Mouse (Mus musculus) MEL (cell line): Measurements from ENCODE around the gene Gabrg3. TPM values are rescaled to one million over a fixed set of nuclear protein-coding genes. Genes with fewer than 3 reads are reported as not detected.

Experiments used
- DNase-seq: peaks from one replicate; pipeline ENCODE4 v3.0.0; 2011; ENCODE audit warnings: low read depth, low spot score
- H3K27ac ChIP-seq: 2 replicates; pipeline ENCODE4 v1.5.1; 2012; ENCODE audit warnings: low read depth, mild to moderate bottlenecking, control low read depth, low read length, moderate library complexity; ENCODE audit not compliant: control insufficient read depth
- H3K27me3 ChIP-seq, 2 experiments: fragments of 150-350 bp in 1 of 2; sonication (generic) in 1 of 2; 2 replicates each; pipeline ENCODE4 v1.6.1; 2012; ENCODE audit warnings: low read length in 2 of 2, mild to moderate bottlenecking in 2 of 2, improper control_type of control experiment in 1 of 2, moderate library complexity in 1 of 2; ENCODE audit not compliant: insufficient read depth in 2 of 2, control insufficient read depth in 1 of 2
- H3K36me3 ChIP-seq, 2 experiments: 2 replicates each; pipeline ENCODE4 v1.6.1; 2012 to 2014; ENCODE audit warnings: low read length in 2 of 2, improper control_type of control experiment in 1 of 2, inconsistent platforms in 1 of 2, mild to moderate bottlenecking in 1 of 2; ENCODE audit not compliant: insufficient read depth in 2 of 2, control insufficient read depth in 1 of 2
- H3K4me1 ChIP-seq, 2 experiments: fragments of 150-350 bp in 1 of 2; sonication (generic) in 1 of 2; 2 replicates each; pipeline ENCODE4 v1.6.1; 2012; ENCODE audit warnings: low read length in 2 of 2, improper control_type of control experiment in 1 of 2, mild to moderate bottlenecking in 1 of 2; ENCODE audit not compliant: insufficient read depth in 2 of 2, control insufficient read depth in 1 of 2
- H3K4me3 ChIP-seq, 2 experiments: fragments of 150-350 bp in 1 of 2; sonication (generic) in 1 of 2; 2 replicates each; pipeline ENCODE4 v1.5.1; 2012; ENCODE audit warnings: low read depth in 2 of 2, low read length in 2 of 2, mild to moderate bottlenecking in 2 of 2, moderate library complexity in 2 of 2, control low read depth in 1 of 2, improper control_type of control experiment in 1 of 2; ENCODE audit not compliant: control insufficient read depth in 1 of 2, insufficient read depth in 1 of 2
- H3K79me2 ChIP-seq: 2 replicates; pipeline ENCODE4 v1.6.1; 2012; ENCODE audit warnings: mild to moderate bottlenecking, low read length, moderate library complexity; ENCODE audit not compliant: control insufficient read depth, poor library complexity, insufficient read depth
- H3K9ac ChIP-seq: 2 replicates; pipeline ENCODE4 v1.6.1; 2012; ENCODE audit warnings: low read depth, mild to moderate bottlenecking, control low read depth, low read length, moderate library complexity; ENCODE audit not compliant: control insufficient read depth, poor library complexity, severe bottlenecking
- H3K9me3 ChIP-seq: fragments of 150-350 bp; sonication (generic); replicated peaks from 2 replicates; pipeline ENCODE4 v1.6.1; 2012; ENCODE audit warnings: mild to moderate bottlenecking, low read length, improper control_type of control experiment, moderate library complexity; ENCODE audit not compliant: insufficient read depth
- ETS1 ChIP-seq: IDR thresholded peaks from 2 replicates; pipeline ENCODE4 v1.6.1; 2012; ENCODE audit warnings: low read depth, mild to moderate bottlenecking, inconsistent platforms, low read length, improper control_type of control experiment, moderate library complexity
- GABPA ChIP-seq: IDR thresholded peaks from 2 replicates; pipeline ENCODE4 v1.6.1; 2012; ENCODE audit warnings: low read depth, mild to moderate bottlenecking, inconsistent platforms, low read length, improper control_type of control experiment, moderate library complexity
- MEF2A ChIP-seq: IDR thresholded peaks from 2 replicates; pipeline ENCODE4 v1.6.1; 2014; ENCODE audit warnings: low read depth, mild to moderate bottlenecking, inconsistent platforms, low read length, improper control_type of control experiment; ENCODE audit not compliant: poor library complexity, insufficient replicate concordance, severe bottlenecking; ENCODE audit errors: extremely low read depth
- POLR2AphosphoS2 ChIP-seq: IDR thresholded peaks from 2 replicates; pipeline ENCODE4 v1.6.1; 2011; ENCODE audit warnings: low read length, improper control_type of control experiment
- RCOR1 ChIP-seq: IDR thresholded peaks from 2 replicates; pipeline ENCODE4 v1.6.1; 2012; ENCODE audit warnings: low read depth, mild to moderate bottlenecking, inconsistent platforms, low read length, improper control_type of control experiment
- SMC3 ChIP-seq: IDR thresholded peaks from 2 replicates; pipeline ENCODE4 v1.6.1; 2011; ENCODE audit warnings: low read depth, low read length, improper control_type of control experiment
- TBP ChIP-seq: IDR thresholded peaks from 2 replicates; pipeline ENCODE4 v1.8.0; 2011; ENCODE audit warnings: low read depth, low read length, improper control_type of control experiment
- ZMIZ1 ChIP-seq: IDR thresholded peaks from 2 replicates; pipeline ENCODE4 v1.6.1; 2012; ENCODE audit warnings: low read depth, mild to moderate bottlenecking, inconsistent platforms, low read length, improper control_type of control experiment, moderate library complexity
- ZNF384 ChIP-seq: IDR thresholded peaks from 2 replicates; pipeline ENCODE4 v1.6.1; 2012; ENCODE audit warnings: low read depth, mild to moderate bottlenecking, inconsistent platforms, low read length, improper control_type of control experiment
- polyA plus RNA-seq, 2 experiments: library from polyadenylated mRNA; stranded (reverse) in 1 of 2; unstranded in 1 of 2; fragments of >175 nt in 1 of 2; fragments of >200 nt in 1 of 2; gene quantifications; 2 replicates each; pipeline versions ENCODE4 v1.2.1 to v1.2.4; 2012; ENCODE audit warnings: low replicate concordance in 2 of 2, low read depth in 1 of 2; ENCODE audit not compliant: insufficient read length in 2 of 2, insufficient read depth in 1 of 2, missing spikeins in 1 of 2
- total RNA-seq: library from RNA; depleted of rRNA; stranded (reverse); fragments of 300-350 nt; gene quantifications from 2 replicates; pipeline ENCODE4 v1.2.3, GENCODE M21; 2012; rRNA removed

Gene Gabrg3
- total and polyA plus RNA-seq, 3 experiments = not detected

- no peak for DNase-seq
- TF ChIP-seq ZNF384 = no peak
- no peak for TF ChIP-seq RCOR1
- no peak for TF ChIP-seq ZMIZ1
- H3K79me2 ChIP-seq = no peaks in the 10 kb centered on the region
- no peak overlapping the region for H3K4me3 ChIP-seq
- no peak overlapping the region for H3K27ac ChIP-seq
- no peaks in the 10 kb centered on the region for H3K4me1 ChIP-seq
- H3K27me3 ChIP-seq = no peaks in the 10 kb centered on the region
- H3K9me3 ChIP-seq = no peaks in the 10 kb centered on the region
- no peaks in the 10 kb centered on the region for H3K36me3 ChIP-seq
- no peak overlapping the region for H3K9ac ChIP-seq
Measured at GRCm38 (mm10) chr7:56765612-56766445, 621.2 kb downstream of the Gabrg3 start.

- Histone ChIP-seq H3K36me3 (no peaks in the 10 kb centered on the region), H3K79me2 (no peaks in the 10 kb centered on the region), H3K9me3 (no peaks in the 10 kb centered on the region), H3K27ac (no peak overlapping the region), H3K9ac (no peak overlapping the region), H3K4me1 (no peaks in the 10 kb centered on the region), H3K4me3 (no peak overlapping the region), H3K27me3 (no peaks in the 10 kb centered on the region)
- TF ChIP-seq TBP (no peak), ETS1 (no peak), GABPA (no peak), MEF2A (no peak), SMC3 (no peak), POLR2AphosphoS2 (no peak), ZNF384 (no peak)
- DNase-seq = no peak
Measured at GRCm38 (mm10) chr7:56729225-56729624, 657.8 kb downstream of the Gabrg3 start.

Other genes with a start within 250 kb of the Gabrg3 start
- not detected in 2 replicates for gene Gabrb3, start 32.5 kb upstream of the Gabrg3 start, total RNA-seq
- not detected for gene Gabrb3, start 32.5 kb upstream of the Gabrg3 start, polyA plus RNA-seq
- not detected in 2 replicates for gene Gabra5, start 122.9 kb upstream of the Gabrg3 start, total RNA-seq
- gene Gabra5, start 122.9 kb upstream of the Gabrg3 start, polyA plus RNA-seq = not detected